Mouse (Mus musculus): Measurements from ENCODE around the gene Plcb3.
"Not testable (repeated sequence)": the region's sequence is repeated elsewhere in the genome, so short reads cannot be mapped to it uniquely, and the experiment has no call there.

Gene Plcb3

DNA sequence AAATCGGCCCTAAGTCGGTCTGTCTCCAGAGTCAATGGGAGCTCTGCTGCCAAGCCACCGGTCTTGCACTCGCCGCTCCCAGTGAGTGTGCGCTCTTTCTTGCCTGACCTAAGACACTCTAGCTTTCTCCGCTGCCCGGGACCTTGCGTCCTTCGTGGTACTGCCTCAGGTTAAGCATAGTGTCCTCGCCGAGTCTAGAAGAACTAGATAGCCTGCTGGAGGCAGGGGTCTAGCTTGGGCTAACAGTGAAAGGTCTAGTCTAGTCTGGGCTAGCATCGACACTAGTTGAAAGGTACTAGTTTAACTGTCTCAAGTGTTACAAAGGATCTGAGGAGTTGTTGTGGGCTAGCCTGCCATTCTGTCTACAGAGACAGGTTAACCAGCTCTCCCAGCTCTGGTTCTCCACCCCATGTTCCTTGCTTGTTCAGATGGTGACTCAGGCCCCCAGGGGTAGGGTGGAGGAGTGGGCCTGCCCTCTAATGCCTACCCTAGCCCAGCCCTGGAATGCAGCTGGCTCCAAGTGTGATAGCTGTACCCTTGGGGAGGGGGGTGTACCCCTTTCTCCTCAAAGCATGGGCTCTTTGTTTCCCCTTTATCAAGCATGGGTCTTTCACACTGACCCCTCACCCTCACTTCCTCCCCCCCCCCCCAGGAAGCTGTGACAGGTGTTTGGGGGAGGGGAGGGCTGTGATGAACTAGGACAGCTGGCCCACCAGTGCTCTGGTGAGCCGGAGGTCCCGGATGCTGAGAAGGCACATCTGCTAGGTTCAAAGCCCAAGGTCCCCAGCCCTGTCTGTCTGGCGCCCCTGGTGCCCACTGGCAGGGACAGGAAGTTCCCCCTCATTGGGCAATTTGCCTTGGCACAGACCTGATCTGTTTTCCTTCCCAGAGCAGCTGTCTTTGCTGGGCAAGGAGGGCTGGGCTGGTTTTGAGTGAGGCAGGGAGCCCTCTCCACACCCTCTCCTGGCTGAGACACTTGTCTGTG is at the start of gene Plcb3:
Gene Plcb3 (minus strand): TSS at position 934 of the 985 bp plus-strand sequence.
- DNase-seq, result peak; percentile 94

DNA sequence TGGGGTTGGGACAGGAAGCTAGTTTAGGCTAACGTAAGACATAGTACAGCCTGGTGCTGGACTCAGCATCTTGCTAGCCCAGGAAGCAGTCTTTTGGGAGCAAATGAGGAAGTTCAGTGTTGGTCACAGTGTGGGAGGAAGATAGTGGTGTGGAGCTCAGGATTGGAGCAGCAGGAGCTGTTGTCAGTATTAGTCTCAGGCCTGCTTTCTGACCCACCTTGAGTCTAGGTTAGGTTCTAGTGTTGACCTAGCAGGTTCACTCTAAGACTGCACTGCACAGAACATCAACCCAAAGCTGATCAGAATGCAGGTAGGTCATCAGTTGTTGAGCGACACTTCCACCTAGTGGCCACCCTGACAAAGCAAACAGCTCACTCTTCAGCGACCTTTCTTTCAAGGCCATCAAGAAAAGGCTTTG is 44.0 kb upstream of the Plcb3 start:
- DNase-seq, result peak; percentile 72

DNA sequence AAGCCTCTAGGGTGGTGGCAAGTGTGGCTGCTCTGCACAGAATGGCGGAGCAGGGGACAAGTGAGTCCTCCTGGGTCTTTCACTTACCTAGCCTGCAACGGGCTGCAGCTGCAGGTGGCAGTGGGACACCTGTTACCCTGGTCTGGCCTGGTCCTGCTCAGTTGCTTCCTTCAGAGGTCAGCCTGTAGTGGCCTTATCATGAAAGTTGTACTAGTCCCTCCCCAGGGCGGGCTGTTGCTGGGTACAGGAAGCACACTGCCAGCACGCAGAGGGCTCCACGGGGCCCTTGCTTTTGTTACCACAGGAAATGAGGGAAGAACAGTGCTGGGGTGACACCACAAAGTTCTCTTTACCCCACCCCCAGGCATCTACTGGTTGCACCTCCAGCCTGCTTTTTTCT is 42.9 kb upstream of the Plcb3 start, which contains the start of gene Fermt3:
Gene Fermt3 (minus strand): TSS at position 279 of the 400 bp plus-strand sequence.
- no peak for DNase-seq

DNA sequence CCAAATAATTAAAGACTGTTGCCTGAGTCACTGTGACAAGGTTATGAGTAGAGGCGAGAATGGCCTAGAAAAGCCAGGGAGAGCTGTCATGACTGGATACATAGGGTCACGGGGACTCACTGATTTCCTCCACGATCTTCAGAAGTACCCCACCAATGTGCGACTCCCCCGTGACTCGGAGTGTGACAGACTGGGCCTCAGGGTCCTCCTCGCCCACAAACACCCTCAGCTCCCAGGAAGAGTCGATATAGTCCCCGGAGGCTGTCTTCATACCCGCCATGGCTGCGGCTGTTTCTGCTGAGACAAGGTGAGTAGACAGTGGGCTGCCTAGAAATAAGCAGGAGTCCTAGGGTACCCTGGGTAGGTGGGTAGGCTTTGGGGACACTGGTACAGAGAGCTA is 42.3 kb upstream of the Plcb3 start:
- no peak for DNase-seq

DNA sequence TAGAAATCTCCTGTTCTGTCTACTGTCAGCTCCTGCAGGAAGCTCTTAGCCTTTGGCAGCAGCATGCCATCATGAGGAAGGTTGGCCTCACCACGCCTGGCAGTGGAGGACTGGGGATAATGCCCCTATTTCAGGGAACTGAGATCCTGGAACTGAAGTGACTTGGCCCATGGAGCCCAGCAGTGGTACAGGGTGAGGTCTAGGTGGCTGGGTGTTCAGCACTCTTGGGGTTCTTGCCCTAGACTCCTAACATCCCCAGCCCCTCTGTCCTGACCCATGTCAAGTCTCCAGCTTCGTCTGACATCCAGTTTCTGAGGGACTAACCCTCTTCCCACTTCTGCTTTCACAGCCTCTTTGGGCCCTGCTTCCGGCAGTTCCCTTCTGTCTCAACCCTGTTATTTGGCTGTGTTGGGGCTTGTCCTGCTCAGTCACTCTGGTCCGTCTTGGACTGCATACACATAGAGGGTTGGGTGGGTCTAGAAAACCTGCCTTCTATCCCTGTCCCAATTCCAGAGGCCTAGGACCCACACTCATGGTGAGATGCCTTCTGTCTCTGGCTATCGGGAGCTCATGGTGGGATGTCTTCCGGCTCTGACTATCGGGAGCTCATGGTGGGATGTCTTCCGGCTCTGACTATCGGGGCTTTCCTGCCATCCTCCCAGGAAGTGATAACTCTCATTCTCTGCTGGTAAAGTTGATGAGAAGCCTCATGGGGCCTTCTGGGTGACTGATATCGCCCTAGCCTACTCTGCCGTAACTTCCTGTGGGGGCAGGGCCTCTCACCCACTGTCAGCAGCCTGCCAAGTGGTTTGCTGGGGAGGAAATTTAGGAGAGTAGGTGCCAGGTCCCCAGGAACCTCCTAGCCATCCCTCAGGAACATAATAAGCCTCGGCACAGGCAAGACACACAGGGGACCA is 41.5 kb upstream of the Plcb3 start:
- DNase-seq, result no peak

DNA sequence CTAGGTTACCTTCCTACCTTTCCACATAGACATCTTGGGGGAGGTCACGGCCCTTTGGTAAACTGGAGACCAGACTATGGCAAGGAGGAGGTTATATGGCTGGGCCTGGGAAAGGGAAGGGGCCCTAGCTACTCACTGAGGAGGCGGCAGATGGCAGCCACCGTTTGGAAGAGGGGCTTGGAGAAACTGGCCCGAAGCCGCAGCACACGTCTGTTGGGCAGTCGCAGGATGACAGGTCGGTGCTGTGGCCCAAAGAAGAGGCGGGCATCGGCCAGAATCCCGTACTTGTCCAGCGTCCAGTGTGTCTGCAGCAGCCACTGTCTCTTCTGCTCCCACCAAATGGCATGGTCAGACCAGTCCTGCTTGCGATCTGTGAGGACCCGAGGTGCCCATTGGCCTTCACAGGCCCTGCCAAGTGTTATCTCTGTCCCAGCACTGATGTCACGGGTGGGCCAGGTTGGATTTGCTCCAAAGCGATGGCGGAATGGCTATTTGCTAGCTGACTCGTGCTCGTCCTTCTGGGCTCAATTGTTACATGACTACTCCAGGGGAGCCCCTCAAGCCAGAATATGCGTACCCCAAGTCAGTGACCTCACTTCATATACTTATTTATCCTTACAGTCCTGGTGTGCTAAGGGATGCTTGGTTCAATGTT is 38.3 kb upstream of the Plcb3 start:
- no peak for DNase-seq

DNA sequence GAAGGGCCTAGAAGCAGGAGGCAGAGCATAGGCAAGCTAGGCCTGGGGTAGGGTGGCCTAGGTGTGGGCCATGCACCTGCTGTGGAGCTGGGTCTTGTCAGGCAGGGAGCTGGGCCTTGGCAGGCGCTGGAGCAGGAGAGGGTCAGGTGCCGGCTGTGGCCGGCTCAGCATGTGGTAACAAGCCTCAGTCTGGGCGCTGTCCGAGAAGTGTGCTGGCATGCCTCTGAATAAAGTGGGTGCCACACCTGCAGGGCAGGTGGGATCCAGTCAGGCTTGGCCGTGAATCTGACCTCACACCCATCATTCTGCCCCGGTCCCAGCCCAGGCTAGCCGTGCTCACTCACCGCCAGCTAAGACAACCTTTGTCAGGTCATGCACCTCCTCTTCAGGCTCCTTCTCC is 37.7 kb upstream of the Plcb3 start:
- DNase-seq, result no peak

DNA sequence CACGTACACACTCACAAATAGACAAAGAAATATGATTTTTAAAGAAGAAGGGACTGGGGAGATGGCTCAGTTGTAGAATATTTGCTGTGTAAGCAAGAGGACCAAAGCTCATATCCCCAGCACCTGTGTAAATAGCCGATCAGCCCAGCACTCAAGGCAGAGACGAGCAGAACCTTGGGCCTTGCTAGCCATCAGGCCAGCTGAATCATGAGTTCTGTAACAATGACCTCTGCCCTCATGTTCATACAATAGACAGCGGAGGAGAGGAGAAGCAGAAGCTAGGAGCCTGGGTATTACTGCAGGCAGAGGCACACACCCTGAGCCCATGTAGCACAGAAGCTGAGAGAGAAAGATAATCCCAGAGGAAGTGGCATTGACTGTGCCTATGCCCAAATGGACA is 36.2 kb upstream of the Plcb3 start:
- DNase-seq, result no peak

DNA sequence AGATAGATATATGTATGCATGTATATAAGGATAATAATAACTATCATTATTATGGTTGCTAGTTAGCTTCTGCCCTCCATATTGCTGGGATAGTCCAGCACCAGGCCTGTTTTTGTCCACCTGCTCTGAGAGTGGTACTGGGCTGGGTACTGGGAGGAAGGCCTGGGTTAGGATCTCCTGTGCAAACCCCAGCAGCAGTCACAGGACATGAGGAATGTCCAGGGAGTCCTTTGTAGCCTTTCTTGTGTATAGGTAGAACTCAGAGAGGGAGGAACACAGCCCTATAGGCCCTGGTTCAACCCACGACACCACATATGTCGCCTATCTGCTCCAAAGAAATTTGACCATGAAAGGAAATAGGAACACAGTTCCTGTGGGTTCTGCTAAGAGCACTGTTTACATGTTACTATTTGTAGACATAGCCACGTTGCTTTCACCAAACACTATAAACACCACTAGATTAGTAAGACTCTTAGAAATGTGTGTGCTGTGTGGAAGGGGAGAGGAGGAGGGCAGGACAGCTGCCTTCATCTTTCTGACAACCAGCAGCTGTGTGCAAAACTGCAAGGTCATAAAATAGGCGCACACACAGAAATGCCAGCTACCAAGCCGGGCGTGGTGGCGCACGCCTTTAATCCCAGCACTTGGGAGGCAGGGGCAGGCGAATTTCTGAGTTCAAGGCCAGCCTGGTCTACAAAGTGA is 30.8 kb upstream of the Plcb3 start:
- DNase-seq, result no peak

DNA sequence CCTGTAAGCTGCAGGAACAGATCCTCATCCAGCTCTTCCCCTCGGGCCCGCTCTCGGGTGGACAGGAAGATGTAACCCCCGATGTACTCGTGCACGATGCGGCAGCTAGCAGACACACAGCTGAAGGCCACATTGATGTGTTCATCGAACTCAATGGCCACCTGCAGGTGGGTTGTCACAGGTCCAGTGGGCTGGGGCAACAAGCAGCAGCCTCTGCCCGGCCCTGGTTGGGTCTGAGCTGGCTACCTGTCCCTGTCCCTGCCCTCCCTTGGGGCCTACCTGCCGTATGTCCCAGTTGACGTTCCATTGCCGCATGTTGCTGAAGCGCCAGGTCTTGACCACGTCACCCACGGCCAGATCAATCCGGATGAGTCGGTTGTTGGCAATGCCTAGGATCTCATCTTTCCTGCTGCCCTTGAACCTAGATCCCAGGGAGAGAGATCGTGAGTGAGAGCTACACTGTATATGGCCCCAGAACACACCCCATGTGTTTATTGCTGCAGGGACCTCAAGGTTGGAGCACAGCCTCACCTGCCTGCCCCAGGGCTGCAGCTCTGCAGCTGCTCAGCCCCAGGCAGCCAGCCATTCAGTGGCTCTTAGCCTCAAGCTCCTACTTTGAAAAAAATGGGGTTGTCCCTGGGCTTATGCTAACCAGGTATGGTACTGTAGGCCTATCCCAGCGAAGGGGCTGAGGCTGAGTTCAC is 23.2 kb upstream of the Plcb3 start:
- DNase-seq, result no peak

DNA sequence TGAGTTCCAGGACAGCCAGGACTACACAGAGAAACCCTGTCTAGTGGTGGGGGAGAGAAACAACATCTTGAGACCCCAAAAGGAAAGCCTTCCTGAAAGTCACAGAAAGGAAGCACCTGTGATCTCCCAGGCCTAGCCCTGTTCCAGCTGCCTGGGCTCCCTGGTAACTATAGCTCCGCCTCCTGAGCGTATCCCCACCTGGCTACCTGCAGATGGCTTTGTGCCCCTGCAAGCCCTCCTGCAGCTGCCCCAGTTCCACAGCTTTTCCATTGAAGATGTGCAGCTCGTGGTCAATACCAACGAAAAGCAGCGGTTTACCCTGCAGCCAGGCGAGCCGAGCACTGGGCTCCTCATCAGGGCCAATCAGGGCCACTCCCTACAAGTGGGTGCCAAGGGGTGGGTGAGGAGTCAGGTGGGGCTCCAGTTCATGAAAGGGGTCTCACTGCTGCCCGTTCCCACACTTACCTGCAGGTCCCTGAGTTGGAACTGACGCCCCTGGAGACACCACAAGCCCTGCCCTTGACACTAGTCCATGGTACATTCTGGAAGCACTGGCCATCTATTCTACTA is 21.5 kb upstream of the Plcb3 start:
- DNase-seq, result no peak

DNA sequence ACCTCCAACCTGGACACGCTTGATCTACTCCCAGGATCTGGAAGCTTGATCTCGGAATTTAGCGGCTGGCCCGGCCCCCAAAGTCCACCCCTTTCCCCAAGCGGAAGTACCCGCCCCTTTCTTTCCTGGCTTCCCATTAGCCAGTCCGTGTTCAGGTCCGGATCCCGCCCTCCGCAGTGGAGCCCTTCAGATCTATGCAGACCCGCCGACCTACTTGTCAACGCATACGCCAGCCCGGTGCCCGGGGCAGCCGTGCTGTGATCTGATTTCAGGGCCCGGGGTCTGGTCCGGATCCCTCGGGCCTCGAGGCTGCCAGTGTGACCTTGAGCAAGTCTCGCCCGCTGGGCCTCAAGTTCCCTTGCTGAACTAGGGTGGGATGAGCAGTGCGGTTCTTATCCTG is 19.7 kb upstream of the Plcb3 start, which contains the start of the genes Nudt22 and Trpt1:
Gene Nudt22 (minus strand): TSS at position 112 of the 400 bp plus-strand sequence.
Gene Trpt1 (plus strand): TSS at position 126 of the 400 bp plus-strand sequence.
- DNase-seq, result peak; percentile 95

DNA sequence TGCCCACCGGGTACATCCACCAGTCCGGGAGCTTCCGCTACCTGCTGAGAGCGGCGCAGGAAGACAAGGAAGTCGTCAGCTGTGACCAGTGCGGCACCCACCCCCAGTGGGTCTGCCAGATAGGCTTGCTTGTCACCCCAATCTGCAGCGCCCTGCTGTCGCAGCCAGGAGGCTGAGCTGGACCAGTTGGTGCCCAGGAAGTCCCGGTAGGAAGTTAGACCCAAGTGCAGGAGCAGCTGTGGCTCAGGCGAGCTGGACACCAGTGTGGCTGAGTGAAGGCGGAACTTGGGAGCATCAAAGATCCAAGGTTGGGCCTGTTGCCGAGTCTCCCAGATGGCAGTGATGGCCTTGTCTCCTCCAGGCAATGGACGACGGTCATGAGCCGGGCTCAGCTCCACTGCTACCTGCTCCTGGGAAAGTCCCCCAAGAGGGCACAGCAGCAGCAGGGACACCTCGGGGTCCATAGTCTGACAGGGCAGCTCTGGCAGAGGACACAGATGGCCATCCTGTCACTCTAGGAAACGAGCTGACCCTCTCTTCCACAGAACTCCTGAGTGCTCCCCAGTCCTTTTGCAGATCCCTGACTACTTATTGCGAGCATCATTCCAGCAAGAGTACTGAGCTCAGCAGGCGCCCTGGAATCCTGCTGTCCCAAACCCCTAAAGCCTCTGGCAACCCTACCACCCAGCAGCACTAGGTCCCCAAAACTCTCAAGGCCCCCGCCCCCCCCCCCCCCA is 19.2 kb upstream of the Plcb3 start:
- DNase-seq, result no peak

DNA sequence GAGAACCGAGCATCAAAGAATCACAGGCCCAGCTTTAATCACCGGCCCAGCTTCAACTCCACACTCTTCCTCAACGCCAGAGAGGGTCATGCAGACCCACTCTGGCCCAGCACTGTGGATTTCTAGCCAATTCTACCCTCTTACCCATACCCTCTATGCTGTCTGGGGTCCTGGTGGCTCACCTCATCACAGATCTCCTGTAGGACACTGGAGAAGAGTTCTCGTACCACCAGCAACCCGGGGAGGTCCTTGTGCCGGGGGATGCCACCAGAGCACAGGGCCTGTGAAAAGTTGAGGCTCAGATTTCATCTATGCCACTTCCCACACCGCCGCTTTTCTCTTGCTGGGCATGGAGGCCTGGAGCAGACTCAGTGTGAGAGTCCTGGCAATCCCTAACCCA is 18.2 kb upstream of the Plcb3 start:
- no peak for DNase-seq

DNA sequence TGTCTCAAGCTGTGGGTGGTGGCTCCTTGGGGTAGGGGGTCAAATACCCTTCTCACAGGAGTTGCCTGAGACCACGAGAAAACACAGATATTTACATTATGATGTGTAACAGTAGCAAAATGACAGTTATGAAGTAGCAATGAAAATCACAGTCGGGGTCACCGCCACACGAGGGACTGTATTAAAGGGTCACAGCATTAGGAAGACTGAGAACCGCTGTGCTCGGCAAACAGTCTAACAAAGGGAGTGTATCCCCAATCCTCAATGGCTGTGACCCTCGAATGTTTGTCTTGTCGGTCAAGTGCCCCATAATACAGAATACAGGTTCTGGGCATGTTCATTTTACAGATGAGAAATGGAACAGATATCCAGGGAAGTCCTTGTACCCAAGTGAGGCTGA is 17.7 kb upstream of the Plcb3 start:
- no peak for DNase-seq

DNA sequence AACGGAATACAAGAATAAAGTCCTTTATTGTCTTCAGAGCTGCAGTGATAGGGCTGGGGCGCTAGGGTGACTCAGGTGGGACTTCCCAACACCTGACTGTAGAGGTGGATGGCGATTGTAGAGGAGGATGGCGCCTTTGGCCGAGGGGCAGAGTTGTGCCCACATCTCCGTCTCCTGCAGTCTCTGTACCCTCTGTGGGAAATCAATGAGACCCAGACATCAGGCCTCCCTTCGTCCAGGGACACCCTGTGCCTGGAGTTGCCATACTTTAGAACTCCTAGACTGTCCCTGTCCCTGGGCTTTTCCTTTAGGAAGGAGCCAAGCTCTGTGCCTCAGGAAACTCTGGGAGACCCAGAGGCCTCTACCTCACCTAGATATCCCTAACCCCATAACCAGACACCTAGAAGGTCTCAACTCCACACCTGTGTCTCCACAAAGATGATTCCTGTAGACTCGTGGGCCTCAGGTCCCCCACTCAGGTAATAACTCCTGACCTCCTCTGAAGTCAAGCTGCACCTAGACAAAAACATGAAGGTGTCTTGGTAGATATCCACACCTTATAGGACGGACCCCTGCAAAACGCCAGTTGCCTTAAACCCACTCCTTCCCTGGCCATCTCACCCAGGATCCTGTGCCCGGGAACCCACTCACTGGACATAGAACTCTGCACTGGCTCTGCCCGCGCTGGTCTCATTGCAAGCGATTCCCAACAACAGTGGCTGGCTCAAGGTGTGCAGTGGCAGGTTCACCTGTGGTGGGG is 16.9 kb upstream of the Plcb3 start:
- no peak for DNase-seq

DNA sequence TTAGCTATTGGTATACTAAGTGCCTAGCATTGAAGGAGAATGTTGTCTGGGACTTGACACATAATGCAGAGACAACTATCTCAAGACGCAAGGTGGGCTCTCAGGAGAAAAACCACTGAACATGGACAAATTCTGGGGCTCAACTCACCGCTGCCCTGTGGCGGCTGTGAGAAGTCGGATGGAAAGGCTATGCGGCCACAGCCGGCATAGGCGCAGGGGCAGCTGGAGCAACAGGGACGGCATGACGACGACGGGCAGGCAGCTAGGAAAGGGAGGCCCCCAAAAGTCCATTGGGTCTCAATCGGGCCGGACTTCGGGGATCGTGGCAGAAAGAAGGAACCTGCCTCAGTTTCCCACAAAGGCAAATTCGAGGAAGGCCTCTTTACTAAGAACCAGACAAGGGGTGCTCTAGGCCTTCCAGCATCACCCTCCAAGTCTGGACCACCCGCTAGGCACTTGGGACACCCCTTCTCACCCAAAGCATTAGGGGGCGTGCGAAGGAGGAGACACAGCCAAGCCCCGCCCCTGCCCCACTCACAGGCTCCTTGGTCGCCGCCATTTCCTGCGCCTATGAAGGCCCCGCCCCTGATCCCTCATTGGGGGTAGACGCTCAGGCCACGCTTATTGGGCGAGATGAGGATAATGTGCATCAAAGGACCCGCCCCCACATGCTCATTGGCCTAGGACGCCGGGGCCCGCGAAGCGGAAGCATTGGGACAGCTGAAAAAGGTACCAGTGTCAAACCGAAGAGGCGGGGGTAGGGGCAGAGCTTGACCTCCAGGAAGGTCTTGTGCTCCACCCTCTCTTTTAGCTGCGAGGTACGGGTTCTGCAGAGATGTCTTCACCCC is 16.0 kb upstream of the Plcb3 start, which contains the start of gene Dnajc4:
Gene Dnajc4 (minus strand): TSS at position 562 of the 848 bp plus-strand sequence.
- peak; percentile 99 for DNase-seq

DNA sequence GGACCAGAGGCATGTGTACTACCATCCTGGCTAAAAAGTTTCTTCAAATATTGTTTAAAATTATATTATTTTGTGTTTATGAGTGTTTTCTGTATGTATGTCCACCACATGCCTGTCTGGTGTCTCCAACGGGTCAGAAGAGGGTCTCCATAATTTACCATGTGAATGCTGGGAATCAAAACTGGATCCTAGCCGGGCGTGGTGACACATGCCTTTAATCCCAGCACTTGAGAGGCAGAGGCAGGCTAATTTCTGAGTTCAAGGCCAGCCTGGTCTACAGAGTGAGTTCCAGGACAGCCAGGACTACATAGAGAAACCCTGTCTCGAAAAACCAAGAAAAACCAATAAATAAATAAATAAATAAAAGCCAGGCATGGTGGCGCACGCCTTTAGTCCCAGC is 14.9 kb upstream of the Plcb3 start:
- DNase-seq, result not testable (repeated sequence)

Measured in retina, postnatal 1 day (tissue).